Mouse (Mus musculus) ovary, postnatal 10 days (tissue): ENCODE measurements around the gene Calu.
"Not testable (repeated sequence)": the region's sequence is repeated elsewhere in the genome, so short reads cannot be mapped to it uniquely, and the experiment has no call there.

Experiments used
- DNase-seq: peaks from one replicate; pipeline ENCODE4 v3.0.0; 2022; ENCODE audit warnings: low spot score

The Calu gene

GRCm38 (mm10) chr6:29347665-29348370, at the start of gene Calu:
Gene Calu (plus strand): TSS chr6:29348069.
- peak; percentile 98 for DNase-seq

- no peak for DNase-seq
Observed at GRCm38 (mm10) chr6:29299112-29299511, 48.8 kb upstream of the Calu start.

GRCm38 (mm10) chr6:29303251-29303650, 44.6 kb upstream of the Calu start:
- no peak for DNase-seq

GRCm38 (mm10) chr6:29303726-29304125, 44.1 kb upstream of the Calu start:
- no peak for DNase-seq

- no peak for DNase-seq
Observed at GRCm38 (mm10) chr6:29305462-29305861, 42.4 kb upstream of the Calu start.

GRCm38 (mm10) chr6:29308846-29309605, 38.8 kb upstream of the Calu start:
- DNase-seq, result no peak

- no peak for DNase-seq
Observed at GRCm38 (mm10) chr6:29313690-29314202, 34.1 kb upstream of the Calu start.

GRCm38 (mm10) chr6:29317286-29317685, 30.6 kb upstream of the Calu start:
- DNase-seq, result no peak

GRCm38 (mm10) chr6:29317941-29318340, 29.9 kb upstream of the Calu start:
- no peak for DNase-seq

GRCm38 (mm10) chr6:29318879-29319278, 29.0 kb upstream of the Calu start, which contains the start of gene Fam71f1:
Gene Fam71f1 (plus strand): TSS chr6:29319140.
- DNase-seq, result no peak

GRCm38 (mm10) chr6:29321586-29321985, 26.3 kb upstream of the Calu start:
- DNase-seq, result no peak

GRCm38 (mm10) chr6:29322147-29322546, 25.7 kb upstream of the Calu start:
- no peak for DNase-seq

- no peak for DNase-seq
Observed at GRCm38 (mm10) chr6:29322735-29323134, 25.1 kb upstream of the Calu start.

- no peak for DNase-seq
Observed at GRCm38 (mm10) chr6:29326961-29327360, 20.9 kb upstream of the Calu start.

- no peak for DNase-seq
Observed at GRCm38 (mm10) chr6:29329514-29329913, 18.4 kb upstream of the Calu start.

GRCm38 (mm10) chr6:29346512-29346911, 1.4 kb upstream of the Calu start:
- DNase-seq, result not testable (repeated sequence)

GRCm38 (mm10) chr6:29347189-29347588, 680 bp upstream of the Calu start:
- DNase-seq, result no peak

GRCm38 (mm10) chr6:29348371-29348724, 479 bp downstream of the Calu start:
- DNase-seq, result no peak

- DNase-seq, result no peak
Observed at GRCm38 (mm10) chr6:29351613-29352012, 3.7 kb downstream of the Calu start.

GRCm38 (mm10) chr6:29352816-29353215, 4.9 kb downstream of the Calu start:
- DNase-seq, result no peak

GRCm38 (mm10) chr6:29359386-29359785, 11.5 kb downstream of the Calu start:
- no peak for DNase-seq

GRCm38 (mm10) chr6:29360211-29360610, 12.3 kb downstream of the Calu start:
- DNase-seq, result no peak
